Mouse (Mus musculus) midbrain, postnatal 0 days (tissue): Measurements from ENCODE around the gene Lrfn1. TPM values are rescaled to one million over a fixed set of nuclear protein-coding genes. Genes with fewer than 3 reads are reported as not detected.

Experiments used
- ATAC-seq: fragments of 200-750 bp; cut with Nextera tagmentation; 2 replicates; pipeline ENCODE4 v1.8.0; 2017; ENCODE audit warnings: moderate number of reproducible peaks, mild to moderate bottlenecking, moderate TSS enrichment, moderate library complexity; ENCODE audit not compliant: low FRiP score
- DNase-seq: peaks from one replicate; pipeline ENCODE4 v3.0.0-alpha.2; 2015; ENCODE audit warnings: low spot score
- H3K27ac ChIP-seq: fragments of 300-500 bp; sonication (generic); 2 replicates; pipeline ENCODE4 v1.5.1; 2014; ENCODE audit warnings: low read depth, mild to moderate bottlenecking, low read length, mixed read lengths
- H3K27me3 ChIP-seq: fragments of 300-500 bp; sonication (generic); 2 replicates; pipeline ENCODE4 v1.6.1; 2014; ENCODE audit warnings: low read length, control low read depth, mixed read lengths; ENCODE audit not compliant: insufficient read depth
- H3K36me3 ChIP-seq: fragments of 300-500 bp; sonication (generic); 2 replicates; pipeline ENCODE4 v1.6.1; 2014; ENCODE audit warnings: low read length, control low read depth, mixed read lengths; ENCODE audit not compliant: insufficient read depth
- H3K4me1 ChIP-seq: fragments of 300-500 bp; sonication (generic); 2 replicates; pipeline ENCODE4 v1.6.1; 2014; ENCODE audit warnings: mild to moderate bottlenecking, control low read depth, antibody characterized with exemption, low read length, mixed read lengths; ENCODE audit not compliant: insufficient read depth
- H3K4me2 ChIP-seq: fragments of 300-500 bp; sonication (generic); 2 replicates; pipeline ENCODE4 v1.6.1; 2014; ENCODE audit warnings: low read depth, mild to moderate bottlenecking, low read length, mixed read lengths; ENCODE audit not compliant: poor library complexity, severe bottlenecking
- H3K4me3 ChIP-seq: fragments of 300-500 bp; sonication (generic); 2 replicates; pipeline ENCODE4 v1.5.1; 2014; ENCODE audit warnings: low read depth, mild to moderate bottlenecking, low read length, moderate library complexity
- H3K9ac ChIP-seq: fragments of 300-500 bp; sonication (generic); replicated peaks from 2 replicates; pipeline ENCODE4 v1.6.1; 2014; ENCODE audit warnings: mild to moderate bottlenecking, low read length, moderate library complexity, mixed read lengths; ENCODE audit not compliant: poor library complexity, severe bottlenecking
- H3K9me3 ChIP-seq: fragments of 300-500 bp; sonication (generic); 2 replicates; pipeline ENCODE4 v1.6.1; 2016; ENCODE audit warnings: low read length, control low read depth
- CTCF ChIP-seq: IDR thresholded peaks from 2 replicates; pipeline ENCODE4 v1.5.1; 2016; ENCODE audit warnings: antibody characterized with exemption, mild to moderate bottlenecking
- WGBS: fragments of 180-500 bp; shearing (Covaris S2); extraction: QIAGEN DNeasy Blood & Tissue Kit; methylation state at CpG from one replicate; pipeline ENCODE4 v1.1.7; 2014; 5-methylcytosine and 5-hydroxymethylcytosine counted together
- polyA plus RNA-seq: library from polyadenylated mRNA; unstranded; fragments of >200 nt; fragmentation: Nextera tagmentation; extraction: Ambion mirVana; gene quantifications from 2 replicates; pipeline ENCODE4 v1.2.1, GENCODE M21; 2015
- total RNA-seq: library from RNA; depleted of rRNA; stranded (reverse); fragments of >200 nt; gene quantifications from 2 replicates; pipeline ENCODE4 v1.2.3, GENCODE M21; 2014

Gene Lrfn1
- total and polyA plus RNA-seq, 2 experiments from 2014 or later, result 20.6 to 137 TPM

DNA sequence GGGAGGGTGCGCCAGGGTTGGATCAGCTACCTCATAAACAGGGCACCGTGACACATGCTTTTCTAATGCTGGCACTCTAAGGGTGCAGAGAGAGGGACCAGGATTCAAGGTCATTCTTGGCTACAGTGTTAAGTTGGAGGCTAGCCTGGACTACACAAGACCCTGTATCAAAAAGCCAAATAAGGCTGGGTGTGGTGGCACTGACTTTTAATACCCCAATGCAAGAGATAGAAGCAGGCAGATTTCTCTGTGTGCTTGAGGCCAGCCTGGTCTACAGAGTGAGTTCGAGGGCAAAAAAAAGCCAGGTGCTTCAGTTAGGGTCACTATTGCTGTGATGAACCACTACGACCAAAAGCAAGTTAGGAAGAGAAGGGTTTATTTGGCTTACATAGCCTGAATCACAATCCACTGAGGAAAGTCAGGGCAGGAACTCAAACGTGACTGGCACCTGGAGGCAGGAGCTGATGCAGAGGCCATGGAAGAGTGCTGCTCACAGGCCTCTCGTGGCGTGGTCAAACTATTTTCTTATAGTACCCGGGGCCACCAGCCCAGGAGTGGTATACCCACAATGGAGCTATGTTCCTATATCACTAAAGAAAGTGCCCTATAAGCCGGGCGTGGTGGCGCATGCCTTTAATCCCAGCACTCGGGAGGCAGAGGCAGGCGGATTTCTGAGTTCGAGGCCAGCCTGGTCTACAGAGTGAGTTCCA lies 9.8 kb upstream of the Lrfn1 start:
- no peak for TF ChIP-seq CTCF
- Histone ChIP-seq H3K36me3 (no peaks in the 10 kb centered on the region), H3K27me3 (no peaks in the 10 kb centered on the region), H3K4me3 (no peak overlapping the region), H3K9me3 (no peaks in the 10 kb centered on the region), H3K9ac (no peak overlapping the region), H3K4me2 (no peak overlapping the region), H3K4me1 (no peaks in the 10 kb centered on the region), H3K27ac (no peak overlapping the region)
- DNase-seq, result no peak
- 85% methylated on average over 12 of the region's 14 CpGs for WGBS
- no peak for ATAC-seq

DNA sequence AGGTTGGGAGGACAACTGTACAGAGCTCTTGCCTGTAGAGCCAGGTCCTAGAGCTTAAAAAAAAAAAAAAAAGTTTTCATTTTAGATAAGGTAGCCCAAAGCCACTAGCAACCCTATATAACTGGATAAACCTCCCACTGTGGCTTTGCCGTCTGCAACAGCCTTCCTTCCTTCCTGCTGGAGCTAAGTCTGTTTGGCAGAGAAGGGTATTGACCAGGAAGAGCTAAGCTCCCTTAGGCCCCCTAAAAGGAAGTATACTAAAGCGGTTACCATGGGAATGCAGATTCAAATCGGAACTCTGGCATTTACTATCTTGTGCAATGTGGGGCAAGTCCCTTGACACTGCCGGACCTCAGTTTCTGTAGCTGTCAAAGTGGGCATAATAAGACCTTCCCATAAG lies 9.1 kb upstream of the Lrfn1 start:
- peaks cover 4% of the 10 kb centered on the region; the same call in 1 of the 2 replicates for H3K4me1 ChIP-seq

DNA sequence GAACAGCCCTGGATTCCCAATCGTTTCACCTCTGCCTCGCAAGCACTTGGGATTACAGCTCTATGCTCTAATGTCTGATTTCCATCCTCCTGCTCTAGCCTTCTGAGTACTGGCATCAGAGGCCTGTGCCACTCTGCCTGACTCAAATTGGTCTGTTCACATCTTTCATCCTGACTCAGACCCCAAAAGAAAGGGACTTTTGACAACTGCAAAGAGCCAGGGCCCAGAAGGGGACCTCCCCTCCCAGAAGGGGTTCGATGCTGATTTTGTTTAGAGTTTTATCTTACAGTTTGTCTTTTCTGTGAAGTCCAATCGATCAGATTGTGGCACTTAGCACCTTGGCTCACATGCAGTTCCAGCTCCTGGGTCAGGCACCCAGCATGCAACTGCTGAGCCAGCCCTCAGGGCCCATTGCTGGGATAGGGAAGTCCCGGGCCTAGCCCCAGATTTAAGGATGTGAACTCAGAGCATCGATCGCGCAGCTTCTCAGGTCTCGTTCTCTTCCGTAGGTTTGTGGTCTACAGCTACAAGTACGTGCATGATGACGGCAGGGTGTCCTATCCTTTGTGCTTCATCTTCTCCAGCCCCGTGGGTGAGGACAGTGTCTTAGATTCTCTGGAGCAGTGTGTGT lies 7.3 kb upstream of the Lrfn1 start:
- no peaks in the 10 kb centered on the region for H3K27me3 ChIP-seq
- no peaks in the 10 kb centered on the region for H3K36me3 ChIP-seq
- peaks cover 4% of the 10 kb centered on the region; the same call in 1 of the 2 replicates for H3K4me1 ChIP-seq
- no peaks in the 10 kb centered on the region for H3K9me3 ChIP-seq
- H3K4me3 ChIP-seq, result no peak overlapping the region
- TF ChIP-seq CTCF, result no peak
- no peak for DNase-seq
- no peak overlapping the region for H3K27ac ChIP-seq
- WGBS, result 85% methylated on average over 13 of the region's 13 CpGs
- no peak overlapping the region for H3K9ac ChIP-seq
- ATAC-seq, result no peak
- H3K4me2 ChIP-seq, result no peak overlapping the region

More for the DNA sequence above, 9.1 kb upstream of the Lrfn1 start:
- Histone ChIP-seq H3K9me3 (no peaks in the 10 kb centered on the region), H3K27ac (no peak overlapping the region), H3K36me3 (no peaks in the 10 kb centered on the region), H3K27me3 (no peaks in the 10 kb centered on the region), H3K9ac (no peak overlapping the region), H3K4me3 (no peak overlapping the region), H3K4me2 (no peak overlapping the region)
- DNase-seq (no peak), ATAC-seq (no peak)
- WGBS, result 30% methylated on average over 4 of the region's 4 CpGs
- TF ChIP-seq CTCF, result no peak

DNA sequence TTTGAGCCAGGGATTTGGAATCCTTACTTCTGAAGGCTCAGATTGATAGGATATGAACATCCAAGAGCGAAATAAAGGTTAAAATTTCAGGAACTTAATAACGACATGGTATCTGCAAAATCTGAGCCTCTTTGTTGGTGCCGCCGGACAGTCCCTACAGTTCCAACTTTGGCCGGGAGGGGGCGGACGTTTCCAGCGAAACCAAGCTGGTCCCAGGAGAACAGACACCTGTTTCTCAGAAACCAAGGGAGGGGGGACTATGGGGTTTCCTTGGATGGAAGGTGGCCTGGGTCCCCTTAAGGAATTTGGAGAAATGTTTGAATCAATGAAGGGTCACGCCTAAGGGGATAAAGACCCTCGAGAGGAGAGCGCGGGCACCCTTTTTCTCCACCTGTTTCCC lies 5.3 kb upstream of the Lrfn1 start:
- Histone ChIP-seq H3K36me3 (no peaks in the 10 kb centered on the region), H3K4me1 (peaks cover 4% of the 10 kb centered on the region; the same call in 1 of the 2 replicates), H3K27ac (no peak overlapping the region), H3K4me3 (no peak overlapping the region), H3K4me2 (no peak overlapping the region), H3K9me3 (no peaks in the 10 kb centered on the region), H3K9ac (no peak overlapping the region), H3K27me3 (no peaks in the 10 kb centered on the region)
- 7% methylated on average over 12 of the region's 12 CpGs for WGBS
- peak; percentile 89 for TF ChIP-seq CTCF
- no peak for ATAC-seq
- peak; percentile 74 for DNase-seq

DNA sequence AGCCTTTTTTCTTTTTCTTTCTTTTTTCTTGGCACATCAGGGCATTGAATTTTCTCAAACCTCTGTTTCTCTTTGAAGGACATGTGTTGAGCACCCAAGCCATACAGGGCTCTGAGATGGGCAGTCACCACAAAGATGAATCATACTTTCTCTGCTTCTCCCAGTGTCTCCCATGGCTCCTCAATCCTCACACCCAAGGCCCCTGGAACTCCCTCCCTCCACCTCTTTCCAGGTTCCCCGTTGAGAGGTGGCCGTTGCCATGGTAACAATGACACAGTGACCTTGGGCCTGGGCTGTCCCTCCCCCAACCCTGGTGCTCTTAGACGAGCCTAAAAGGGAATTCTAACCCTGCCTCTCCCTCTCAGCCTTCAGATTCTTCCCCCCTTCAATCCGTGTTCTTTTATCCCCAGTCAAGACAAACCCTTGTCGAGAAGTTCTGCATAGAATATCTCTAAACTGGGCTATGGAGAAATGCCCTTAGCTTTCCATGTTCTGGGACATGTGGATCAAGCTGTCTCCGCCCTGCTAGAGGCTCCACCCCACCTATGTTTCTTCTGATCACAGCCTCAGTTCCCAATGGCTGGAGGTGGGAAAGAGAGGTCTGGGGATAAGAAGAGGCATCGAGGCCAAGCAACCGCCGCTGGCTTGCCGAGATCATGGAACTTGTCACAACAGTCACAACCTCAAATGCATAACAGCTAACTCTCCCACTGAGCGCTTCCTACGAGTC lies 4.5 kb upstream of the Lrfn1 start:
- Histone ChIP-seq H3K4me1 (peaks cover 4% of the 10 kb centered on the region; the same call in 1 of the 2 replicates), H3K9ac (peak overlapping the region; percentile 24; the same call in 1 of the 2 replicates), H3K9me3 (no peaks in the 10 kb centered on the region), H3K4me3 (no peak overlapping the region), H3K4me2 (no peak overlapping the region), H3K27me3 (no peaks in the 10 kb centered on the region), H3K27ac (no peak overlapping the region), H3K36me3 (no peaks in the 10 kb centered on the region)
- ATAC-seq (no peak), DNase-seq (peak; percentile 21)
- no peak for TF ChIP-seq CTCF
- 22% methylated on average over 12 of the region's 12 CpGs for WGBS
